Mouse (Mus musculus) spleen, adult 2 months (tissue): ENCODE data around the gene Arhgap28. TPM values are rescaled to one million over a fixed set of nuclear protein-coding genes. Genes with fewer than 3 reads are reported as not detected.

Experiments used
- DNase-seq, 2 experiments: peaks; one replicate each; pipeline versions ENCODE4 v3.0.0 to v3.0.0-alpha.2; 2012 to 2021; ENCODE audit warnings: low spot score in 2 of 2, low read depth in 1 of 2
- H3K27ac ChIP-seq: fragments of 200-500 bp; 2 replicates; pipeline ENCODE4 v1.5.1; 2012; ENCODE audit warnings: low read length, inconsistent platforms; ENCODE audit not compliant: insufficient read depth
- H3K27me3 ChIP-seq: fragments of 200-500 bp; 2 replicates; pipeline ENCODE4 v1.6.1; 2012; ENCODE audit warnings: mild to moderate bottlenecking, moderate library complexity, low read length, inconsistent platforms; ENCODE audit not compliant: control insufficient read depth, insufficient read depth
- H3K36me3 ChIP-seq: fragments of 200-500 bp; 2 replicates; pipeline ENCODE4 v1.6.1; 2012; ENCODE audit warnings: mild to moderate bottlenecking, low read length, inconsistent platforms; ENCODE audit not compliant: control insufficient read depth, insufficient read depth
- H3K4me1 ChIP-seq: fragments of 200-500 bp; 2 replicates; pipeline ENCODE4 v1.6.1; 2011; ENCODE audit warnings: inconsistent platforms; ENCODE audit not compliant: control insufficient read depth, insufficient read depth, insufficient read length
- H3K4me3 ChIP-seq: fragments of 200-500 bp; 2 replicates; pipeline ENCODE4 v1.5.1; 2011; ENCODE audit warnings: mild to moderate bottlenecking, inconsistent platforms; ENCODE audit not compliant: insufficient read depth, insufficient read length; ENCODE audit errors: extremely low read depth
- CTCF ChIP-seq: fragments of 200-500 bp; IDR thresholded peaks from 2 replicates; pipeline ENCODE4 v1.5.1; 2011; ENCODE audit warnings: mild to moderate bottlenecking, inconsistent platforms; ENCODE audit not compliant: insufficient read depth, insufficient read length, insufficient replicate concordance; ENCODE audit errors: extremely low read depth
- POLR2A ChIP-seq: fragments of 200-500 bp; IDR thresholded peaks from 2 replicates; pipeline ENCODE4 v1.6.1; 2011; ENCODE audit warnings: low read depth, low read length, inconsistent platforms
- WGBS: fragments of 180-500 bp; shearing (Covaris S2); methylation state at CpG from one replicate; pipeline ENCODE4 v1.1.7; 2018; 5-methylcytosine and 5-hydroxymethylcytosine counted together
- polyA plus RNA-seq: library from polyadenylated mRNA; depleted of rRNA; stranded (reverse); fragments of >200 nt; gene quantifications from 2 replicates; pipeline ENCODE4 v1.2.3, GENCODE M21; 2012

Arhgap28 gene
- polyA plus RNA-seq, 1 experiment, result 1.1 TPM

DNA sequence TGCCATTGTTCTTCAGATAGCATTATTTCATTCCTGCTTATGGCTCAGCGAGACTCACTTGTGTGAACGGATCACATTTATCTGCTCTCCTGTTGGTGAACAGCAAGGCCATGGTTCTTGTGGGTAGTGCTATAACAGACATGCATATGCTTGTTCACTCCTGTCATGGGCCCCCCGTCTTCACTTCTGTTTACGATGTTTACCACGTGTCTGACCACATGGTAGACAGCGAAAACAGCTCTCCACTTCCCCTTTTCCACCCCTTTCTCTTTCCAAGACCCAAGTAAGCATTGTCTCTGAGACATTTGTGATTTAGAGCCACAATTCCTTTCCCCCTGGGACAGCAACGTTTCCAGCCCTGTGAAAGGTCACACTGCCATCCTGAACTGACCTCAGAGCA, 20.4 kb upstream of the Arhgap28 start:
- Histone ChIP-seq H3K4me1 (no peaks in the 10 kb centered on the region), H3K27ac (no peak overlapping the region), H3K36me3 (no peaks in the 10 kb centered on the region), H3K27me3 (no peaks in the 10 kb centered on the region), H3K4me3 (no peak overlapping the region)
- TF ChIP-seq CTCF, result no peak
- TF ChIP-seq POLR2A, result no peak
- no peak for DNase-seq
- WGBS, result 49% methylated on average over 7 of the region's 7 CpGs

GRCm38 (mm10) chr17:68019466-68020065, 15.6 kb upstream of the Arhgap28 start:
- H3K27ac ChIP-seq, result no peak overlapping the region
- TF ChIP-seq CTCF, result no peak
- TF ChIP-seq POLR2A, result no peak
- no peaks in the 10 kb centered on the region for H3K36me3 ChIP-seq
- H3K4me1 ChIP-seq, result no peaks in the 10 kb centered on the region
- WGBS, result 61% methylated on average over 15 of the region's 15 CpGs
- H3K4me3 ChIP-seq, result no peak overlapping the region
- H3K27me3 ChIP-seq, result no peaks in the 10 kb centered on the region
- DNase-seq, result no peak

- Histone ChIP-seq H3K36me3 (no peaks in the 10 kb centered on the region), H3K27ac (no peak overlapping the region), H3K27me3 (no peaks in the 10 kb centered on the region), H3K4me1 (no peaks in the 10 kb centered on the region), H3K4me3 (no peak overlapping the region)
- WGBS, result 81% methylated on average over 3 of the region's 3 CpGs
- no peak for TF ChIP-seq POLR2A
- TF ChIP-seq CTCF, result no peak
- DNase-seq, result no peak
Measured at GRCm38 (mm10) chr17:68017095-68017494, 13.2 kb upstream of the Arhgap28 start.

GRCm38 (mm10) chr17:68011606-68012005, 7.7 kb upstream of the Arhgap28 start:
- Histone ChIP-seq H3K4me1 (no peaks in the 10 kb centered on the region), H3K27me3 (no peaks in the 10 kb centered on the region), H3K36me3 (no peaks in the 10 kb centered on the region), H3K27ac (no peak overlapping the region), H3K4me3 (no peak overlapping the region)
- DNase-seq, result no peak
- no peak for TF ChIP-seq CTCF
- 91% methylated on average over 5 of the region's 5 CpGs for WGBS

GRCm38 (mm10) chr17:68010041-68010440, 6.1 kb upstream of the Arhgap28 start:
- no peak for TF ChIP-seq CTCF
- TF ChIP-seq POLR2A, result no peak
- Histone ChIP-seq H3K36me3 (no peaks in the 10 kb centered on the region), H3K27me3 (no peaks in the 10 kb centered on the region), H3K4me1 (no peaks in the 10 kb centered on the region), H3K4me3 (no peak overlapping the region), H3K27ac (no peak overlapping the region)
- 94% methylated on average over 5 of the region's 5 CpGs for WGBS
- DNase-seq, result no peak

GRCm38 (mm10) chr17:68004581-68005330, 836 bp upstream of the Arhgap28 start:
- DNase-seq, result no peak
- TF ChIP-seq POLR2A (no peak), CTCF (no peak)
- WGBS, result 14% methylated on average over 10 of the region's 10 CpGs
- Histone ChIP-seq H3K4me1 (peaks cover 5% of the 10 kb centered on the region; the same call in 1 of the 2 replicates), H3K27ac (no peak overlapping the region), H3K36me3 (no peaks in the 10 kb centered on the region), H3K4me3 (no peak overlapping the region), H3K27me3 (no peaks in the 10 kb centered on the region; the same call in 1 of the 2 replicates)
